Mouse (Mus musculus): ENCODE results near the gene Slc25a41. TPM values are rescaled to one million over a fixed set of nuclear protein-coding genes. Genes with fewer than 3 reads are reported as not detected.

Slc25a41 gene
- polyA plus RNA-seq, 1 experiment: 0.13 TPM

GRCm38 (mm10) chr17:57027471-57027870, 14.0 kb downstream of the Slc25a41 start:
- Histone ChIP-seq H3K27ac (ENCODE audit: insufficient read depth, low read depth, low read length) (no peak overlapping the region), H3K36me3 (ENCODE audit: control insufficient read depth, insufficient read depth, low read length) (peaks cover 6% of the 10 kb centered on the region), H3K4me3 (ENCODE audit: insufficient read depth, low read depth, low read length) (no peak overlapping the region), H3K27me3 (replicated peaks; ENCODE audit: control insufficient read depth, insufficient read depth, low read length) (no peaks in the 10 kb centered on the region), H3K4me1 (ENCODE audit: control insufficient read depth, insufficient read depth, low read length) (peaks cover 10% of the 10 kb centered on the region; the same call in 1 of the 2 replicates)
- no peak for DNase-seq
- 81% methylated on average over 4 of the region's 4 CpGs for WGBS
- TF ChIP-seq POLR2A (IDR thresholded peaks at IDR 0.05; ENCODE audit: low read depth, low read length): no peak
- TF ChIP-seq CTCF (conservative IDR thresholded peaks at IDR 0.05; ENCODE audit: insufficient read depth, insufficient read length, low read depth, low read length): no peak

DNA sequence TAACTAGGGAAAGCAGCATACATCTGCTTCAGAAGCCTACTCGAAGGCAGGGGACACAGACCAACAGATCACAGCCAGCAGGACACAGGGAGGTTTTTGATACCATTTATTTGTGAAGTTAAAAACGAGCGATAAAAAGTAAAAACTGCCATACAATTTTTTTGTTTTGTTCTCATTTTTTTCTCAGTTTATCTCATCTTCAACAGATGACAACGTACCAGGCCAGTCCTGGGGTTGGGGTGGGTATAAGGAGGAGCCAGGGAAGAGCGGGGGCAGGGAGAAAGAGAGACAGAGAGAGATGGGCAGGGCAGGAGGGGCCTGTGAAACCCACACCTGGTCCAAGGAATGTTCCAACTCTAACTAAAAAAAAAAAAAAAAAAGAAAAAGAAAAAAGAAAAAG, 20.5 kb downstream of the Slc25a41 start:
- Histone ChIP-seq H3K27me3 (replicated peaks; ENCODE audit: control insufficient read depth, insufficient read depth, low read length) (no peaks in the 10 kb centered on the region), H3K27ac (ENCODE audit: insufficient read depth, low read depth, low read length) (no peak overlapping the region), H3K36me3 (ENCODE audit: control insufficient read depth, insufficient read depth, low read length) (peaks cover 6% of the 10 kb centered on the region), H3K4me1 (ENCODE audit: control insufficient read depth, insufficient read depth, low read length) (no peaks in the 10 kb centered on the region), H3K4me3 (ENCODE audit: insufficient read depth, low read depth, low read length) (no peak overlapping the region)
- no peak for TF ChIP-seq CTCF (conservative IDR thresholded peaks at IDR 0.05; ENCODE audit: insufficient read depth, insufficient read length, low read depth, low read length)
- TF ChIP-seq POLR2A (IDR thresholded peaks at IDR 0.05; ENCODE audit: low read depth, low read length): no peak
- 92% methylated on average over 5 of the region's 5 CpGs for WGBS
- DNase-seq: no peak

- H3K4me1 ChIP-seq (ENCODE audit: control insufficient read depth, insufficient read depth, low read length): no peaks in the 10 kb centered on the region
- H3K27me3 ChIP-seq (replicated peaks; ENCODE audit: control insufficient read depth, insufficient read depth, low read length): no peaks in the 10 kb centered on the region
- no peak overlapping the region for H3K27ac ChIP-seq (ENCODE audit: insufficient read depth, low read depth, low read length)
- TF ChIP-seq POLR2A (IDR thresholded peaks at IDR 0.05; ENCODE audit: low read depth, low read length): no peak
- no peak for TF ChIP-seq CTCF (conservative IDR thresholded peaks at IDR 0.05; ENCODE audit: insufficient read depth, insufficient read length, low read depth, low read length)
- no peak for DNase-seq
- peaks cover 4% of the 10 kb centered on the region for H3K36me3 ChIP-seq (ENCODE audit: control insufficient read depth, insufficient read depth, low read length)
- 97% methylated on average over 2 of the region's 2 CpGs for WGBS
- H3K4me3 ChIP-seq (ENCODE audit: insufficient read depth, low read depth, low read length): no peak overlapping the region
Measured at GRCm38 (mm10) chr17:57019693-57020092, 21.8 kb downstream of the Slc25a41 start.

GRCm38 (mm10) chr17:57012245-57012795, 29.1 kb downstream of the Slc25a41 start:
- H3K36me3 ChIP-seq (ENCODE audit: control insufficient read depth, insufficient read depth, low read length): no peaks in the 10 kb centered on the region
- peaks cover 8% of the 10 kb centered on the region; the same call in 1 of the 2 replicates for H3K4me1 ChIP-seq (ENCODE audit: control insufficient read depth, insufficient read depth, low read length)
- H3K4me3 ChIP-seq (ENCODE audit: insufficient read depth, low read depth, low read length): peak overlapping the region; percentile 69; the same call in 1 of the 2 replicates
- no peaks in the 10 kb centered on the region for H3K27me3 ChIP-seq (replicated peaks; ENCODE audit: control insufficient read depth, insufficient read depth, low read length)
- DNase-seq: no peak
- 58% methylated on average over 13 of the region's 13 CpGs for WGBS
- H3K27ac ChIP-seq (ENCODE audit: insufficient read depth, low read depth, low read length): no peak overlapping the region; the same call in 1 of the 2 replicates
- TF ChIP-seq POLR2A (IDR thresholded peaks at IDR 0.05; ENCODE audit: low read depth, low read length) (no peak), CTCF (conservative IDR thresholded peaks at IDR 0.05; ENCODE audit: insufficient read depth, insufficient read length, low read depth, low read length) (no peak)

DNA sequence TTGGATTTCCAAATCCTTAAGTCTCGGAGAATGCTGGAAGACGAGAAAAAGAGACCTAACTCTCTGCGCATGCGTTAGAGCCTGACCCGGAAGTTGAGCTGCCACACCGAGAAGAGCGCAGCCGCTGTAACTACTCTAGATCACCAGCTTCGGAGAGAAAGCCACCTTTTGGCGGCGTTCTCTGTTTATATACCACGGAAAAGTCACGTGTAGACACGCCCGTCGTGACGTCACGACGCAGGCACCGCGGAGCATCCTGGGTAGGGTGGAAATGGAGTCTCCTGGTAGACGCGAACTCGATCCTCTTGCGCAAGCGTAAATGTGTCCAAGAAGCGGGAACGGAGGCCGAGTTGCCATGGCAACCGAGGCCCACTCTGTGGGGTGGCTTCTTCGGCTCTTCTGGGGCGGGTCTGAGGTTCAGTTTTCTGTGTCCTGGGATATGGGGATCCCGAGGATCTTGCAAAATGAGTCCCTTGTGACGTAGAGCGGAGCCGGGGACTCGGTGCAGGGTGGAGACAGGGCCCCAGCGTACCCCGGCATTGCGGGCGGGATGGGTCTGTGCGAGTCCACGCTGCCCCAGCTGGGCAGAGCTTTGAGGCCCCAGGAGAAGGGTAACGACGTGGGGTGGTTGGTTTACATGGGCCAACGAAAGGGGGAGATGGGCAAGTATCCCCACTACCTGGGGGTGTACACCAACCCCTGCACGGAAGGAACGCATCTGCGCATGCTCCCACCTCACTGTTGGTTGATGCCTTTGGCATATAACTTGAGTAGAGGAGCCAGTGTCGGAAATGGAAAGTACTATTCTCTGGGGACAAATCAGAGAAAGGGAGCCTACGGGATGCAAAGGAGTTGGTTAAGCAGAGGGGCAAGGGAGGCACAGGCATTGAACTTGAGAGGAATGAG, 30.0 kb downstream of the Slc25a41 start, which contains the start of the genes Gtf2f1 and Gm17949:
Gene Gtf2f1 (minus strand): TSS at position 53 of the 906 bp plus-strand sequence.
Gene Gm17949 (plus strand): TSS at position 234 of the 906 bp plus-strand sequence.
- H3K4me3 ChIP-seq (ENCODE audit: insufficient read depth, low read depth, low read length): peak within 1 kb of the TSS; percentile 88
- under 1% methylated on average over 51 of the region's 51 CpGs for WGBS
- H3K36me3 ChIP-seq (ENCODE audit: control insufficient read depth, insufficient read depth, low read length): no peaks in the 10 kb centered on the region
- no peaks in the 10 kb centered on the region for H3K27me3 ChIP-seq (replicated peaks; ENCODE audit: control insufficient read depth, insufficient read depth, low read length)
- peak; percentile 97 for DNase-seq
- H3K4me1 ChIP-seq (ENCODE audit: control insufficient read depth, insufficient read depth, low read length): peaks cover 8% of the 10 kb centered on the region; the same call in 1 of the 2 replicates
- TF ChIP-seq POLR2A (IDR thresholded peaks at IDR 0.05; ENCODE audit: low read depth, low read length): peak; percentile 98
- TF ChIP-seq CTCF (conservative IDR thresholded peaks at IDR 0.05; ENCODE audit: insufficient read depth, insufficient read length, low read depth, low read length): 0 out of 2 replicates have a peak, but pooled peaks have one; percentile 11
- H3K27ac ChIP-seq (ENCODE audit: insufficient read depth, low read depth, low read length): peak within 1 kb of the TSS; percentile 66

DNA sequence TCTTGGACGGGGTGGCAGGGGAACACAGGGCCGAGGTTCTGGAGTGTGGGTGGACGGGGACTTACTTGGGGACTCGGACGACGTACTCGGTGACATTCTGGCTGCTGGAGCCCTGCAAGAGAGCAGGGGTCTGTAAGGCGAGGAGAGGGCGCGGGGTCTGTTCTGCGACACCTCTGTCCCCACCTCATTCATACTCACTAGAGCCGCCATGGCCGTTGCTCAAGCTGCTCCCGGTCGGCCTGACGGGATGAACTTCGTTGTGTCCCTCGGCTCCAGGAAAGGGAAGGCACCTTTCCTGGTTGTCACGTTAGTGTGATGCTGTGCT, 30.6 kb downstream of the Slc25a41 start:
- no peaks in the 10 kb centered on the region for H3K36me3 ChIP-seq (ENCODE audit: control insufficient read depth, insufficient read depth, low read length)
- H3K27ac ChIP-seq (ENCODE audit: insufficient read depth, low read depth, low read length): peak overlapping the region; percentile 66; the same call in 1 of the 2 replicates
- H3K27me3 ChIP-seq (replicated peaks; ENCODE audit: control insufficient read depth, insufficient read depth, low read length): no peaks in the 10 kb centered on the region
- TF ChIP-seq CTCF (conservative IDR thresholded peaks at IDR 0.05; ENCODE audit: insufficient read depth, insufficient read length, low read depth, low read length) (no peak), POLR2A (IDR thresholded peaks at IDR 0.05; ENCODE audit: low read depth, low read length) (no peak)
- DNase-seq: no peak
- WGBS: 1% methylated on average over 19 of the region's 19 CpGs
- H3K4me3 ChIP-seq (ENCODE audit: insufficient read depth, low read depth, low read length): peak overlapping the region; percentile 88
- peaks cover 8% of the 10 kb centered on the region; the same call in 1 of the 2 replicates for H3K4me1 ChIP-seq (ENCODE audit: control insufficient read depth, insufficient read depth, low read length)

All from kidney, adult 2 months (tissue).